In the genomic region with DNA sequence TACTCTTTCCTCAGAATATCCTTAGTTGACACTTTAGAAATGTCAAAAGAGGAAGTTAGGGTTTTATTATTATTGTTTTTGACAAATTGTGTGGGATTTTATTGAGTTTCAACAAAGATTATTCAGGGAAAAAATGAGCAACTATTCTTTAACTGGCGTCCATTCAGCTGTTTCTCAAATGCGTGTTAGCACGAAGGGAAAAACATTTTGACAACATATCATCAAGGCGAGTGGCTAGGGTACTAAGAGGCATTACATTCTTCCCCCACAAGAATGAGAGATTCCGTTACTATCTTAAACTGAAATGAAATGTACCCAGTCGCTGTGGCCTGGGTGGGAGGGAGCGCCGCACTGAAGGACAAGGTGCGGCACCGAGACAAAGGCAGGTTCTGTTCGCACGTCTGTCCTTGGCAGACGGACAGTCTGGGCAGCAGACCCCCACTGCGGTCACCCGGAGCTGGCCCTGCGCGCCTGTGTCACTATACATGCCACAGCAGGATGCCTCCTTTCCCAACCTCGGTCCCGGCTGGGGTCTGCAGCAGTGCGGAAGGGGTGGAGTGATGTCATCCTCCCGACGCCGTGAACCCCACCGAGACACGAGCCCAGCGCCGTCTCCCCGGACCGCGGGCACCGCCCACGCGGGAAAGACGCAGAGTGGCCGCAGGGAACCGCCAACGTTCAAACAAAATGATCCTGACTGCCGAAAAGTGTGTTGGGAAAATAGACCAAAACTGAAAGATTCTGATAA, we compare ENCODE assay signal across 8 mouse cellular contexts. TPM values are rescaled to one million over a fixed set of nuclear protein-coding genes. Genes with fewer than 3 reads are reported as not detected.
A peak's percentile ranks its signal among the peaks of the same experiment; 100 is the strongest.
DNase-seq lines count a peak whose midpoint lies in the region; ATAC-seq lines count a peak whose summit lies in the region.
"Not testable (repeated sequence)": the region's sequence is repeated elsewhere in the genome, so short reads cannot be mapped to it uniquely, and the experiment has no call there.

No protein-coding gene starts in this region.

- H3K4me1 ChIP-seq in hindbrain, embryonic 16.5 days (ENCODE audit: control insufficient read depth, insufficient read depth, low read depth, low read length), result not testable (repeated sequence)

- H3K4me2 ChIP-seq in hindbrain, embryonic 16.5 days (ENCODE audit: low read length), result peak overlapping the region; percentile 52

- 2% methylated on average over 34 of the region's 38 CpGs for WGBS in hindbrain, embryonic 16.5 days

- H3K4me3 ChIP-seq in hindbrain, embryonic 16.5 days (ENCODE audit: low read length), result peak overlapping the region; percentile 42

- H3K27me3 ChIP-seq in hindbrain, embryonic 16.5 days (replicated peaks; ENCODE audit: control insufficient read depth, insufficient read depth, low read length), result not testable (repeated sequence)

- H3K9me3 ChIP-seq in hindbrain, embryonic 16.5 days (ENCODE audit: control insufficient read depth, low read length), result not testable (repeated sequence)

- ATAC-seq in common myeloid progenitor, adult 5-6 weeks (replicated peaks; ENCODE audit: low read depth, poor library complexity, severe bottlenecking), result peak; percentile 60
- ATAC-seq in hindbrain, embryonic 16.5 days, result peak; percentile 53

- intact Hi-C loops in left cerebral cortex, postnatal 10 days (cut with DNase I), result not testable (repeated sequence)

- peak; percentile 45 for DNase-seq in T-cell, adult 2 months (ENCODE audit: low spot score)
- peak; percentile 52 for DNase-seq in gastrocnemius, postnatal 10 days
- DNase-seq in left cerebral cortex, postnatal 10 days (ENCODE audit: extremely low spot score in 1 of 2, low spot score in 2 of 2), result peak; percentile 74 to 86
- peak; percentile 77 to 79 for DNase-seq in lung, postnatal 4 days
- DNase-seq in retina, postnatal 7 days (ENCODE audit: low read depth, low spot score), result peak; percentile 8
- DNase-seq in thymus, postnatal 4 days, result peak; percentile 78

- H3K27ac ChIP-seq in hindbrain, embryonic 16.5 days (ENCODE audit: low read depth, low read length), result 0 out of 2 replicates have a peak overlapping the region, but pooled peaks have one; percentile 34

- peak overlapping the region; percentile 53 for H3K9ac ChIP-seq in hindbrain, embryonic 16.5 days (ENCODE audit: low read depth, low read length)

- H3K36me3 ChIP-seq in hindbrain, embryonic 16.5 days (ENCODE audit: control insufficient read depth, insufficient read depth, low read length), result not testable (repeated sequence)

RNA-seq across cellular contexts. Expression of gene Dynlt1a, which starts 0.7 kb away (rescaled TPM):
- 13.9 and 14.0 TPM in 2 replicates for total RNA-seq in common myeloid progenitor, adult 5-6 weeks (2017)
- total RNA-seq in gastrocnemius, postnatal 10 days (2021), result 1 to 10 TPM; 2.1 to 2.3 TPM
- 47.9 and 51.4 TPM in 2 replicates for polyA plus RNA-seq in hindbrain, embryonic 16.5 days (2015; fragmentation: Nextera tagmentation; extraction: Ambion mirVana)
- total RNA-seq in left cerebral cortex, postnatal 10 days (2021), result 10 to 100 TPM; 20.3 to 20.4 TPM

RNA-seq across cellular contexts. Expression of gene Tmem181a, which starts 59.9 kb away (rescaled TPM):
- total RNA-seq in common myeloid progenitor, adult 5-6 weeks (2017), result 7.0 and 8.4 TPM in 2 replicates
- total RNA-seq in gastrocnemius, postnatal 10 days (2021), result 1 to 10 TPM; 7.4 to 8.2 TPM
- 60.2 and 62.0 TPM in 2 replicates for polyA plus RNA-seq in hindbrain, embryonic 16.5 days (2015; fragmentation: Nextera tagmentation; extraction: Ambion mirVana)
- total RNA-seq in left cerebral cortex, postnatal 10 days (2021), result 100 to 1,000 TPM; 101 to 103 TPM

Comparison
In these comparisons a context has a peak if more than half of its experiments do, and no peak if none do; other contexts are left out.
1. Peak in every context shown above with its lines: DNase-seq, ATAC-seq, H3K4me3 ChIP-seq and H3K27ac ChIP-seq.
2. DNase-seq: peak in every context shown above with its lines; median percentile 80 in left cerebral cortex, postnatal 10 days; 78 in lung, postnatal 4 days; 78 in thymus, postnatal 4 days; 52 in gastrocnemius, postnatal 10 days; 45 in T-cell, adult 2 months; 8 in retina, postnatal 7 days.
3. RNA of gene Tmem181a, which starts 59.9 kb away (total RNA-seq): 101 to 103 TPM in left cerebral cortex, postnatal 10 days; 7.0 to 8.4 TPM in common myeloid progenitor, adult 5-6 weeks and 7.4 to 8.2 TPM in gastrocnemius, postnatal 10 days; every median in the first group is over 10 times any median in the second.